In genomic region chr6:113082229-113082628, GRCm38 (mm10) we compare ENCODE assay signal across 9 mouse cellular contexts. TPM values are rescaled to one million over a fixed set of nuclear protein-coding genes. Genes with fewer than 3 reads are reported as not detected.
DNase-seq lines count a peak whose midpoint lies in the region; ATAC-seq lines count a peak whose summit lies in the region.
"Had no signal": no experiment of that assay in that cellular context is flagged by ENCODE, and none has a peak within 500 bp of the region (broad histone marks: within the 10 kb centered on the region; RNA-seq: fewer than 3 reads in every experiment).

No protein-coding gene starts in this region.

- H3K27ac ChIP-seq in heart, embryonic 10.5 days, result peak overlapping the region; percentile 25; the same call in 1 of the 2 replicates
- peak overlapping the region; percentile 44 for H3K27ac ChIP-seq in heart, embryonic 12.5 days (ENCODE audit: poor library complexity, severe bottlenecking)
- no peak overlapping the region for H3K27ac ChIP-seq in limb, embryonic 10.5 days
- peak overlapping the region; percentile 81 for H3K27ac ChIP-seq in neural tube, embryonic 13.5 days (replicated peaks)

- H3K9ac ChIP-seq in heart, embryonic 12.5 days, result 0 out of 2 replicates have a peak overlapping the region, but pooled peaks have one; percentile 47
- H3K9ac ChIP-seq in neural tube, embryonic 13.5 days, result peak overlapping the region; percentile 55; the same call in 1 of the 2 replicates

- no peak for ATAC-seq in heart, embryonic 12.5 days (ENCODE audit: insufficient number of reproducible peaks, low FRiP score)
- ATAC-seq in neural tube, embryonic 13.5 days (ENCODE audit: low read depth), result no peak
- ATAC-seq in inflammation-experienced regulatory T-cells, adult 6 months, result no peak
- ATAC-seq: Patski had no signal

- no peaks in the 10 kb centered on the region for H3K36me3 ChIP-seq in heart, embryonic 10.5 days
- no peaks in the 10 kb centered on the region for H3K36me3 ChIP-seq in heart, embryonic 12.5 days
- H3K36me3 ChIP-seq in limb, embryonic 10.5 days, result peaks cover 6% of the 10 kb centered on the region
- no peaks in the 10 kb centered on the region for H3K36me3 ChIP-seq in neural tube, embryonic 13.5 days

- H3K9me3 ChIP-seq in heart, embryonic 10.5 days, result no peaks in the 10 kb centered on the region
- no peaks in the 10 kb centered on the region for H3K9me3 ChIP-seq in heart, embryonic 12.5 days (replicated peaks)
- H3K9me3 ChIP-seq in limb, embryonic 10.5 days (replicated peaks), result no peaks in the 10 kb centered on the region
- H3K9me3 ChIP-seq in neural tube, embryonic 13.5 days, result no peaks in the 10 kb centered on the region

- H3K4me2 ChIP-seq in heart, embryonic 12.5 days, result peak overlapping the region; percentile 61
- H3K4me2 ChIP-seq in neural tube, embryonic 13.5 days, result peak overlapping the region; percentile 46

- intact Hi-C loops in heart, postnatal 25 days (cut with DNase I), result no loop called here

- peaks cover 20% of the 10 kb centered on the region for H3K4me1 ChIP-seq in heart, embryonic 10.5 days
- H3K4me1 ChIP-seq in heart, embryonic 12.5 days (replicated peaks), result peaks cover 19% of the 10 kb centered on the region
- peaks cover 31% of the 10 kb centered on the region for H3K4me1 ChIP-seq in limb, embryonic 10.5 days
- peaks cover 54% of the 10 kb centered on the region for H3K4me1 ChIP-seq in neural tube, embryonic 13.5 days (replicated peaks)

- H3K27me3 ChIP-seq in heart, embryonic 10.5 days (ENCODE audit: insufficient read depth, poor library complexity, severe bottlenecking), result no peaks in the 10 kb centered on the region
- H3K27me3 ChIP-seq in heart, embryonic 12.5 days (replicated peaks), result no peaks in the 10 kb centered on the region
- no peaks in the 10 kb centered on the region for H3K27me3 ChIP-seq in limb, embryonic 10.5 days (ENCODE audit: low read depth, poor library complexity, severe bottlenecking)
- no peaks in the 10 kb centered on the region for H3K27me3 ChIP-seq in neural tube, embryonic 13.5 days
- H3K27me3 ChIP-seq: Patski had no signal

- peak; percentile 78 for DNase-seq in heart, embryonic 10.5 days (ENCODE audit: low spot score)
- DNase-seq in heart, postnatal 25 days (ENCODE audit: low spot score), result no peak
- peak; percentile 60 for DNase-seq in ZHBTc4 (ENCODE audit: low read depth, low spot score)
- DNase-seq in limb, embryonic 10.5 days (ENCODE audit: low spot score), result no peak
- no peak for DNase-seq in ovary, postnatal 10 days (ENCODE audit: low spot score)

- H3K4me3 ChIP-seq in heart, embryonic 10.5 days, result peak overlapping the region; percentile 37
- 0 out of 2 replicates have a peak overlapping the region, but pooled peaks have one; percentile 22 for H3K4me3 ChIP-seq in heart, embryonic 12.5 days
- 0 out of 2 replicates have a peak overlapping the region, but pooled peaks have one; percentile 10 for H3K4me3 ChIP-seq in limb, embryonic 10.5 days
- H3K4me3 ChIP-seq in neural tube, embryonic 13.5 days, result peak overlapping the region; percentile 14; the same call in 1 of the 2 replicates

- 21% methylated on average over 6 of the region's 6 CpGs for WGBS in heart, embryonic 10.5 days
- 10% methylated on average over 6 of the region's 6 CpGs for WGBS in heart, embryonic 12.5 days
- WGBS in limb, embryonic 10.5 days, result 35% methylated on average over 6 of the region's 6 CpGs
- WGBS in neural tube, embryonic 13.5 days, result 16% methylated on average over 6 of the region's 6 CpGs

RNA-seq across cellular contexts. Expression of gene Setd5, which starts 5.1 kb away (rescaled TPM):
- polyA plus RNA-seq in heart, embryonic 10.5 days (2016; fragmentation: Nextera tagmentation; extraction: Ambion mirVana), result 69.8 and 82.2 TPM in 2 replicates
- 10 to 100 TPM; 34.4 to 41.1 TPM for total RNA-seq in heart, postnatal 25 days (2021)
- polyA plus RNA-seq in heart, embryonic 12.5 days (2016; fragmentation: Nextera tagmentation; extraction: Ambion mirVana), result 61.0 and 62.9 TPM in 2 replicates
- 86.2 and 92.0 TPM in 2 replicates for polyA plus RNA-seq in limb, embryonic 10.5 days (2016; fragmentation: Nextera tagmentation; extraction: Ambion mirVana)
- 50.3 and 54.0 TPM in 2 replicates for polyA plus RNA-seq in neural tube, embryonic 13.5 days (2015; fragmentation: Nextera tagmentation; extraction: Ambion mirVana)
- 10 to 100 TPM; 33.6 to 48.8 (median 47.2) TPM for polyA plus RNA-seq in inflammation-experienced regulatory T-cells, adult 6 months (2017; shearing (Covaris generic))

RNA-seq across cellular contexts. Expression of gene Thumpd3, which starts 36.2 kb away (rescaled TPM):
- polyA plus RNA-seq in heart, embryonic 10.5 days (2016; fragmentation: Nextera tagmentation; extraction: Ambion mirVana), result 51.7 and 54.8 TPM in 2 replicates
- total RNA-seq in heart, postnatal 25 days (2021), result 10 to 100 TPM; 16.5 to 16.8 TPM
- polyA plus RNA-seq in heart, embryonic 12.5 days (2016; fragmentation: Nextera tagmentation; extraction: Ambion mirVana), result 41.5 and 46.5 TPM in 2 replicates
- polyA plus RNA-seq in limb, embryonic 10.5 days (2016; fragmentation: Nextera tagmentation; extraction: Ambion mirVana), result 59.5 and 66.5 TPM in 2 replicates
- 58.8 and 64.5 TPM in 2 replicates for polyA plus RNA-seq in neural tube, embryonic 13.5 days (2015; fragmentation: Nextera tagmentation; extraction: Ambion mirVana)
- polyA plus RNA-seq in inflammation-experienced regulatory T-cells, adult 6 months (2017; shearing (Covaris generic)), result 100 to 1,000 TPM in 2 of 3 experiments, 10 to 100 TPM in 1; 89.0 to 121 (median 107) TPM

Comparison
In these comparisons a context has a peak if more than half of its experiments do, and no peak if none do; other contexts are left out.
1. DNase-seq: peak in heart, embryonic 10.5 days (single experiment) and ZHBTc4 (single experiment); none in heart, postnatal 25 days (single experiment), limb, embryonic 10.5 days (single experiment) and ovary, postnatal 10 days (single experiment).
2. Peak in every context shown above with its lines, with median percentiles within 50 percentile points of each other: H3K4me3 ChIP-seq.